Mouse (Mus musculus): ENCODE data around the gene Olfr287.

Gene Olfr287

GRCm38 (mm10) chr15:98168622-98169004 is 52.2 kb downstream of the Olfr287 start:
- no peak for DNase-seq (ENCODE audit: low spot score in 2 of 2)

DNA sequence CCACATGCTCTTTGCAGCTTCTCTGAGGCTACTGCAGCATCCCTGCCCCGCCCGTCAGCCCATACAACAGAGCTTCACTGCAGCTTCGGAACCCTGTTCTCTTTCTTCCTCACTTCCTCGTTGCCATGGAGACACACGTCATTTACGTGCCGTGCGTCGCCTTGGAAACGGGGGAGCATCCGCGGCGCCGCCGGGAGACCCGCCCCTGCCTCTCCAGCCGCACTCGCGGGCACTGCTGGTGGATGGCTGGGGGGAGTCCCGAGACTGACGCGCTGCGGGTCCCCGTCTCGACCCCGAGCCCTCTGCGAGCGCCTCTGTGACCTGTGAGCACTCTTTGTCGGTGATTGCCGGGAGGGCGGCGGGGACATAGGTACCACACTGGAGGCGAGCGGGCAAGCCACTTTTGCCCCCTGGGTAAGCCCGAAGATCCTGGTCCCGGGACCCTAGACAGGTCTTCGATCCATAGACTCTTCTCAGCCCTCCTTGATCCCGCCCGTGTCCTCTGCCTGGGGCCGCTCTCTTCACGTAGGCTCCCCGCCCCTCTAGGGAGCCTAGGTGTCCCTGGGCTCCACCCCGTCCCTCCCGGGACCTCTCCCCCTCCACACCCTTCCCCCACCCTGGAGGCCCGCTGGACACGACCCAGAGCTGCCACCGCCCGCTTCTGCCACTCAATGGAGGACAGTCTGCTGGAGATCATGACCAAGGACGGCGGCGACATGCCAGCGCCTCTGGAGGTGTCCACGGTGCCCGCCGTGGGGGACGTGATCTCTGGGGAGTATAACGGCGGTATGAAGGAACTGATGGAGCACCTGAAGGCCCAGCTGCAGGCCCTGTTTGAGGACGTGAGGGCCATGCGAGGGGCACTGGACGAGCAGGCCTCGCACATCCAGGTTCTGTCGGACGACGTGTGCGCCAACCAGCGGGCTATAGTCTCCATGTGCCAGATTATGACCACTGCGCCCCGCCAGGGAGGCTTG is 52.9 kb downstream of the Olfr287 start:
- peak; percentile 62 to 68 for DNase-seq (ENCODE audit: low spot score in 2 of 2)

GRCm38 (mm10) chr15:98166963-98167644 is 53.8 kb downstream of the Olfr287 start, which contains the start of gene Ccdc184:
Ccdc184 (plus strand) TSS chr15:98167158.
- no peak for DNase-seq (ENCODE audit: low spot score in 2 of 2)

DNA sequence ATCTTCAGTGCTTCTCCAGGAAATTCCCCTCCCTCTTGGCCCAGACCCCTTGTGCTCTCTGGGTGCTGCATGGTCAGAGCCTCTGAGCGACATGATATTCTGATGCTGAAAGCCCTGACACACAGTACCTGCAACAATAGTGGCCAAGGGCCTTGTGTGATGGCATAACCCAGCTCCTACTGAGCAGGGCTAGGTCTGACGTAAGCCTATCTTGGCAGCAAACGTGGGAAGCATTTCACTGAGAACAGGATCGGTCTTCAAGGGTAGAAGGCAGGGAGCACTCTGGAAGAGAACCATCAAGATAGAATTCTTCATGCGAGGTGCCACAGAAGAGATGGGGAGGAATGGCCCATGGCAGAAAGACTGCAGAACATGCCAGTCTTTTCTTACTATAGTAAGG is 55.3 kb downstream of the Olfr287 start, which contains the start of gene Asb8:
TSS of gene Asb8 (minus strand) at position 101 of the 400 bp plus-strand sequence.
- DNase-seq (ENCODE audit: low spot score in 2 of 2): no peak

DNA sequence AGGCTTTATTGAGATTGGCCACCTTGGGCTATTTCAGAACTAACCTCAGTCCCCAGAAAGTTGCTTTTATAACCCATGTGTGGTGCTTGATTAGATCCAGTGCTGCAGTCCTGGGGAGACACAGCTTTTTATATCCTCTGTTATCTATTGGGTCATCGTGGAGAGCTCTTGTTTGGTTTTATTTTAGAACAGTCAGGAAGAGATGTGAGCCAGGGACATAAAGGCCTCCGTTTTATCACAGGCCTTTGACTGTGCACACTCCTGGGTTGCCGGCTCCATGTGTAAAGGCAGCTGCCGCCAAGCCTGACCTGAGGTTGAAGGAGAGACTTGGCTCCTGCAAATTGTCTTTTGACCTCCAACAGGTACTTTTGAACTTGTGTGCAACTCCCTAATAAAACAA is 58.3 kb downstream of the Olfr287 start:
- no peak for DNase-seq (ENCODE audit: low spot score in 2 of 2)

- no peak for DNase-seq (ENCODE audit: low spot score in 2 of 2)
Measured at GRCm38 (mm10) chr15:98161026-98161805, 59.6 kb downstream of the Olfr287 start.

- DNase-seq (ENCODE audit: low spot score in 2 of 2): no peak
Measured at GRCm38 (mm10) chr15:98157253-98157652, 63.6 kb downstream of the Olfr287 start.
